8 mouse cellular contexts compared by ENCODE assay signal in genomic region chr10:96617951-96618575, GRCm38 (mm10). TPM values are rescaled to one million over a fixed set of nuclear protein-coding genes. Genes with fewer than 3 reads are reported as not detected.
A peak's percentile ranks its signal among the peaks of the same experiment; 100 is the strongest.
DNase-seq lines count a peak whose midpoint lies in the region; ATAC-seq and TF ChIP-seq lines count a peak whose summit lies in the region.

No protein-coding gene starts in this region.

- TF ChIP-seq POLR2A in cerebellum, adult 2 months (IDR thresholded peaks at IDR 0.05; ENCODE audit: borderline replicate concordance, insufficient read depth, low read length) = no peak
- no peak; the same call in 1 of the 2 replicates for TF ChIP-seq POLR2A in lung, adult 2 months (IDR thresholded peaks at IDR 0.05; ENCODE audit: borderline replicate concordance, extremely low read depth, low read depth, low read length)

- H3K4me2 ChIP-seq in forebrain, postnatal 0 days (ENCODE audit: low read depth) = peak overlapping the region; percentile 50
- peak overlapping the region; percentile 57 for H3K4me2 ChIP-seq in neural tube, embryonic 15.5 days

- peak; percentile 52 for ATAC-seq in G1E (ENCODE audit: extremely low read depth, insufficient number of reproducible peaks, low FRiP score, poor library complexity, severe bottlenecking)
- no peak for ATAC-seq in forebrain, postnatal 0 days
- no peak for ATAC-seq in neural tube, embryonic 15.5 days (ENCODE audit: low FRiP score)

- TF ChIP-seq CTCF in G1E (IDR thresholded peaks at IDR 0.05; ENCODE audit: low read depth, low read length) = no peak
- 0 out of 2 replicates have a peak, but pooled peaks have one; percentile 42 for TF ChIP-seq CTCF in cerebellum, adult 2 months (IDR thresholded peaks at IDR 0.05; ENCODE audit: borderline replicate concordance, insufficient read depth, low read depth, low read length)
- peak; percentile 64 for TF ChIP-seq CTCF in forebrain, postnatal 0 days (IDR thresholded peaks at IDR 0.05; ENCODE audit: low read depth)
- TF ChIP-seq CTCF in layer of hippocampus, adult 2 months (conservative IDR thresholded peaks at IDR 0.05) = peak; percentile 78
- TF ChIP-seq CTCF in lung, adult 2 months (IDR thresholded peaks at IDR 0.05; ENCODE audit: insufficient read depth, low read length) = peak; percentile 48

- no peaks in the 10 kb centered on the region for H3K27me3 ChIP-seq in G1E (ENCODE audit: insufficient read depth, low read length)
- no peaks in the 10 kb centered on the region for H3K27me3 ChIP-seq in cerebellum, adult 2 months (ENCODE audit: control insufficient read depth, insufficient read depth, low read length)
- H3K27me3 ChIP-seq in forebrain, postnatal 0 days (ENCODE audit: insufficient read depth, low read length) = no peaks in the 10 kb centered on the region
- no peaks in the 10 kb centered on the region for H3K27me3 ChIP-seq in neural tube, embryonic 15.5 days (replicated peaks)

- H3K4me1 ChIP-seq in G1E (ENCODE audit: insufficient read depth, low read depth, low read length) = peaks cover 25% of the 10 kb centered on the region
- no peaks in the 10 kb centered on the region for H3K4me1 ChIP-seq in cerebellum, adult 2 months (ENCODE audit: control insufficient read depth, insufficient read depth, low read length)
- H3K4me1 ChIP-seq in forebrain, postnatal 0 days (ENCODE audit: insufficient read depth) = peaks cover 12% of the 10 kb centered on the region; the same call in 1 of the 2 replicates
- H3K4me1 ChIP-seq in lung, adult 2 months (ENCODE audit: control insufficient read depth, insufficient read depth, low read length) = peaks cover 14% of the 10 kb centered on the region
- H3K4me1 ChIP-seq in neural tube, embryonic 15.5 days = peaks cover 24% of the 10 kb centered on the region

- intact Hi-C loops in heart, postnatal 36 days (cut with DNase I) = loop anchor here (2.0 to 5.0 kb wide), 5 partner anchors 133 to 1056 kb away; partner anchors contain the start of gene Nudt4

- H3K27ac ChIP-seq in cerebellum, adult 2 months (ENCODE audit: insufficient read depth, low read length) = peak overlapping the region; percentile 82
- H3K27ac ChIP-seq in forebrain, postnatal 0 days (ENCODE audit: low read depth, low read length) = peak overlapping the region; percentile 93
- H3K27ac ChIP-seq in layer of hippocampus, adult 2 months = peak overlapping the region; percentile 97
- peak overlapping the region; percentile 97 for H3K27ac ChIP-seq in neural tube, embryonic 15.5 days (replicated peaks)

- WGBS in cerebellum, adult 2 months = under 1% methylated on average over 29 of the region's 29 CpGs
- under 1% methylated on average over 29 of the region's 29 CpGs for WGBS in forebrain, postnatal 0 days
- WGBS in lung, adult 2 months = under 1% methylated on average over 29 of the region's 29 CpGs
- WGBS in neural tube, embryonic 15.5 days = under 1% methylated on average over 29 of the region's 29 CpGs

- peak overlapping the region; percentile 80 for H3K4me3 ChIP-seq in G1E (ENCODE audit: low read depth, low read length)
- H3K4me3 ChIP-seq in cerebellum, adult 2 months (replicated peaks; ENCODE audit: insufficient read depth, low read depth, low read length) = peak overlapping the region; percentile 99
- peak overlapping the region; percentile 100 for H3K4me3 ChIP-seq in forebrain, postnatal 0 days (ENCODE audit: low read depth, low read length)
- peak overlapping the region; percentile 90 for H3K4me3 ChIP-seq in layer of hippocampus, adult 2 months
- peak overlapping the region; percentile 72 for H3K4me3 ChIP-seq in lung, adult 2 months (replicated peaks; ENCODE audit: extremely low read depth, low read depth, low read length)
- H3K4me3 ChIP-seq in neural tube, embryonic 15.5 days (replicated peaks) = peak overlapping the region; percentile 97

- no peak for DNase-seq in G1E (ENCODE audit: low spot score)
- DNase-seq in cerebellum, adult 2 months = peak; percentile 80 to 81
- DNase-seq in forebrain, postnatal 0 days = peak; percentile 73
- DNase-seq in heart, postnatal 36 days = peak; percentile 75 to 76
- peak; percentile 53 to 64 for DNase-seq in layer of hippocampus, adult 2 months (ENCODE audit: low spot score in 2 of 2)
- DNase-seq in lung, adult 2 months = peak; percentile 76
- DNase-seq in thymus, adult 18-20 months = peak; percentile 73 to 87

- H3K9me3 ChIP-seq in G1E (replicated peaks) = no peaks in the 10 kb centered on the region
- no peaks in the 10 kb centered on the region for H3K9me3 ChIP-seq in forebrain, postnatal 0 days (ENCODE audit: low read length)
- H3K9me3 ChIP-seq in neural tube, embryonic 15.5 days (replicated peaks) = no peaks in the 10 kb centered on the region

- H3K9ac ChIP-seq in forebrain, postnatal 0 days = peak overlapping the region; percentile 97
- H3K9ac ChIP-seq in neural tube, embryonic 15.5 days (replicated peaks) = peak overlapping the region; percentile 99

- H3K36me3 ChIP-seq in G1E (replicated peaks) = peaks cover 26% of the 10 kb centered on the region
- no peaks in the 10 kb centered on the region for H3K36me3 ChIP-seq in forebrain, postnatal 0 days (ENCODE audit: insufficient read depth)
- no peaks in the 10 kb centered on the region for H3K36me3 ChIP-seq in neural tube, embryonic 15.5 days

RNA-seq across cellular contexts. Expression of gene Btg1, which starts 1.3 kb away (rescaled TPM):
- total RNA-seq in G1E (2014; fragmentation: Nextera tagmentation) (19.4 and 21.1 TPM in 2 replicates), G1E (2017) (7.4 and 11.0 TPM in 2 replicates)
- 8.0 and 9.9 TPM in 2 replicates for polyA plus RNA-seq in G1E (2012)
- 72.7 and 87.6 TPM in 2 replicates for polyA plus RNA-seq in cerebellum, adult 2 months (2012; rRNA removed)
- total RNA-seq in forebrain, postnatal 0 days (2014; rRNA removed) = 22.2 and 28.1 TPM in 2 replicates
- 23.5 and 28.7 TPM in 2 replicates for polyA plus RNA-seq in forebrain, postnatal 0 days (2015; fragmentation: Nextera tagmentation; extraction: Ambion mirVana)
- 10 to 100 TPM; 45.9 to 54.3 TPM for total RNA-seq in heart, postnatal 36 days (2021)
- 10 to 100 TPM; 42.6 to 58.0 TPM for total RNA-seq in layer of hippocampus, adult 2 months (2021)
- polyA plus RNA-seq in lung, adult 2 months (2012; rRNA removed) = 25.0 and 42.9 TPM in 2 replicates
- polyA plus RNA-seq in neural tube, embryonic 15.5 days (2015; fragmentation: Nextera tagmentation; extraction: Ambion mirVana) = 36.2 and 41.6 TPM in 2 replicates
